Mouse (Mus musculus): ENCODE measurements around the gene Slc25a26.
"Not testable (repeated sequence)": the region's sequence is repeated elsewhere in the genome, so short reads cannot be mapped to it uniquely, and the experiment has no call there.

Slc25a26 gene

DNA sequence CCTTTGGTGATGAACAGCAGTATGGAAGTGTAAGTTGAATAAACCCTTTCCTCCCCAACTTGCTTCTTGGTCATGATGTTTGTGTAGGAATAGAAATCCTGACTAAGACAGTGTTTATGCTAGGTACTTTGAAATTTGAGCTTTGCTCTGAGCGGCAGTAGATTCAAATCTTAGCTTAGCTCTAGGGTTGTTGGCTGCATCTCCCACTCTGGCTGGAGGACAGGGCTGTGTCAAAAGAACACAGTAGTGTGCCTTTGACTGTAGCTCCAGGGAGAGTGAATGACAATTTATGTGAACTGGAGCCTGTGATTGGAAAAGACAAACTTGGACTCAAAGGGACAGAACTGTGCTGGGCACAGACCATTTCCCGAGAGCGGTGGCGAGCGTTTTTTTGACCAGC, 53.0 kb downstream of the Slc25a26 start:
- DNase-seq: no peak

GRCm38 (mm10) chr6:94558603-94559002, 58.5 kb downstream of the Slc25a26 start:
- DNase-seq: not testable (repeated sequence)

DNA sequence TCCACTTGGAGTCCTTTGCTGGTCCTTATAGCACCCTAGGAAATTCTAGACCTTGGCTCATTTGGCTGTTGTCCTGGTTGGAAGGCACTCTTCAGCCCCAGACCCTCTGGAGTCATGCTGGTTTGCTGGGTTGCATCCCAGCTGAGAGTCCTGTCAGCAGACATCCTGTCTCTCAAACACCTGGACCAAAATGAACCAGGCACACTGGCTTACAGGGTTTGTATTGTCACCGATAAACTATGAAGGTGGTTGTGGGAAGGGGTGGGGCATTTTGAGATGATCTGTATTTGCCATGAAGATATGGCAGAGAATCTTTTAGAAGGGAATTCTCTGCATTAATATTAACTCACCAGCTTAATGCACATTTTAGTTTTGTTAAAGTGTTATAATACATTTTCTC, 60.8 kb downstream of the Slc25a26 start:
- no peak for DNase-seq

DNA sequence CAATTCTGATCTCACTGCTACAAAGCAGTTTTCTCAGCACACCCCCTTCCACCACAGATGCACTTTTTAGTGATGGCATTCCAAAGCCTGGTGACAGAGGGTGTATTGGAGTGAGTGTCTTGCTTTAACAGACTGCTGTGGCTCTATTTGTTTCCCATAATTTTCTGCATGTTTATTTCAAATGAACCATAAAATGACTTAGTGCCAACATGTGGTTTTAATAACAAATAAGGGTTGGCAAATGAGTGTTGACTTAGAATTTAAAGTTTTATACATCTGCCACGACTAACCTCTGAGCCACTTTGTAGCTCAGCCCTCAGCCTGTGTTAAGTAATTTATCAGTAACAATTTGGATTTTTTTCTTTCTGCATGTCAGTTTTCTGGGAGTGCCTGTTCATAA, 61.2 kb downstream of the Slc25a26 start:
- no peak for DNase-seq

GRCm38 (mm10) chr6:94563203-94563940, 63.2 kb downstream of the Slc25a26 start:
- no peak for DNase-seq

DNA sequence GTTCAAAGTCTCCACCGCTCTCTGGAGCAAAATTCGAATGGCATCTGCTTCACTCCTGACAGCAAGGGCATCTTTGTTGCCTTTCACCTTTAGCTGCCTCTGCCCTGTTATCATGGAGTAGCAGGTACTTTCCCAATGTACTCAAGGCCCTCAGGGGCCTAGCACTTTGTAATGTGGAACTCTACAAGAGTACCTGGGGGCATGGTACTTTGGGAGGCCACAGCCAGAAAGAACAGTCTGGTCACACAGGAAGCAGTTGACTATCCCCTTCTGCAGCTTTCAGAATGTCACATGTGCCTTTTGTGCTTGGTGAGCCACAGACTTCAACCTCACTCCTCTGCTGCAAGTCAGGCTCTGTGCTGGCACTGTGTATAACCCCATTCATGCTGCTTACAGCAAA, 65.6 kb downstream of the Slc25a26 start:
- no peak for DNase-seq

DNA sequence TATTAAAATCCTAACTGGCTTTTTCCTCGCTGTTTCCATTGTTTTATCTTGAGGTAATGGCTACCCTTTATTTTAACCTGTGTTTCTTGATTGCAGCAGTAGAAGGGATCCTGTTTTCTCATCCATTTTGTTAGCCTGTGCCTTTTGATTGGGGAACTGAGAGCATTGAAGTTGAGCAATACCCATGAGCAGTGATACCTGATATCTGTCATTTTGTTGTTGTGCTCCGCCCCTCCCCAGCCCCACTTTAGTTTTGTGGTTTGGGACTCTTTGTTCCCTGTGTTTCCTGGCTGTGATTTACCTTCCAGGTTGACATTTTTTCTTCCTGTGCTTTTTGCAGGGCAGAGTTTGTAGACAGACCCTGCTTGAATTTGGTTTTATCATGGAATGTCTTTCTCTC, 67.9 kb downstream of the Slc25a26 start:
- DNase-seq: no peak

GRCm38 (mm10) chr6:94575526-94576166, 75.5 kb downstream of the Slc25a26 start:
- no peak for DNase-seq

- no peak for DNase-seq
Observed at GRCm38 (mm10) chr6:94577991-94578390, 77.9 kb downstream of the Slc25a26 start.

GRCm38 (mm10) chr6:94582055-94582454, 81.9 kb downstream of the Slc25a26 start:
- DNase-seq: no peak

- DNase-seq: no peak
Observed at GRCm38 (mm10) chr6:94584147-94584695, 84.1 kb downstream of the Slc25a26 start.

- DNase-seq: no peak
Observed at GRCm38 (mm10) chr6:94584976-94585375, 84.8 kb downstream of the Slc25a26 start.

DNA sequence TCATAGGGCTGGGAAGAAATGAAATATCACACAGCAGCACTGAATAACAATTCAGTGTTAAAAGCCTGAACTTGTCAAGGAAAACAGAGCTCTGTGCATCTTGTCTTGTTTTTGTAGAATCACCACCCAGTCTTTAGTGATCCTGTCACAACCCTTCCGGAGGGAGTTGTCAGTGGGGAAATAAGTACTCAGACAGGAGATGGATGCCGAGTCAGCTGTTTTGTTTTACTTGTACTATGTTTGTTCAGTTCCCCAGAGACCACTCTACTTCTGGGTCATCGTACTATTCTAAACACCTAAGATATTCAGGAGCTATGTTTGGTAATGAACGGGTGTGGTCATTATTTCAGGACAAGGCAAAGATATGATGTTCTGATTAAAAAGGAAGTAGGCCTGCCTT, 88.2 kb downstream of the Slc25a26 start:
- no peak for DNase-seq

- DNase-seq: no peak
Observed at GRCm38 (mm10) chr6:94592243-94592642, 92.1 kb downstream of the Slc25a26 start.

GRCm38 (mm10) chr6:94592710-94593109, 92.6 kb downstream of the Slc25a26 start:
- no peak for DNase-seq

DNA sequence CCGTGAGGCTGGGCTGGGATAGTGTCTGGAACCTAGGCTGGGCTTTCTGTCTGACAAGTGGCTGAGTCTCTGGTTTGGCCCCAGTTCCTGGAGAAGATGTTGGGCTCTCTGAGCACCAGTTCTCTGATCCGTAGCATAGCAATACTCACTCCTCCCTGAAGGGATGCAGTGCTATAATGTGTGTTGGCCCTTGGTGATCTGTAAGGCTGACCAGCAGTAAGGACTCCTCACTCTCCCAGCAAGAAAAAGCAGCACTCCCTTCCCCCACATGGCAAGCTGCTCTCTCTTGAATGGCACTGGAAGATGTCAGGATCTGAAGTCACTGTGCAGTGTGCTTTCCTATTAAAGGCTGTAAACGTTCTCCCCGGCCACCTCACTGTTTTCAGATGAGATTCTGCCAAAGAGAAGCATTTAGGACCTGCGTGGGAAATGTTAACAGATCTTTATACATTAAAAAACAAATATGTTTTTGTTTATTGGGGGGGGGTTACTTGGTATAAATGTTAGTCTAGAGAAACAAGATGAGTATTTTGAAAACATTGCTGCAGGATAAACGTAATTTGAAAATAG, 94.0 kb downstream of the Slc25a26 start:
- DNase-seq: no peak

DNA sequence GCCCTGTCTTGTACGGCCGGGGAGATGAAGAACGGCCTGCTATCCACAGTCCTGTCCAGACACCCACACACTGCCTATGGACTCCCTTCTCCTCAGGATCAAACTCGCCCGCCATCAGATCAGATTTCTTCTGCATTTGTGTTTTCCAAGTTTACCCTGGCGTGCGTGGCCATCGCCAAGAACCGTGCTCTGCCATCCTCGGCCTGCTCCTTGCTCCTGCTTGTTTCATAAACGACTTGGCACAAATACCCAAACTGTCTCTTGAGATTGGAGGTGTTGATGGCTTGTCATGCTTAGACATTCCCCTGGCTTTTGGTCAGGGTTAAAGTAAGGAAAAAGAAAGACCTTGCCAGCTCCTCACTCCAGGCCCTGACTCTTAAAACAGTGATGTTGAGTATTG, 94.6 kb downstream of the Slc25a26 start:
- no peak for DNase-seq

GRCm38 (mm10) chr6:94595206-94595605, 95.1 kb downstream of the Slc25a26 start:
- DNase-seq: no peak

- no peak for DNase-seq
Observed at GRCm38 (mm10) chr6:94596051-94596760, 96.1 kb downstream of the Slc25a26 start.

DNA sequence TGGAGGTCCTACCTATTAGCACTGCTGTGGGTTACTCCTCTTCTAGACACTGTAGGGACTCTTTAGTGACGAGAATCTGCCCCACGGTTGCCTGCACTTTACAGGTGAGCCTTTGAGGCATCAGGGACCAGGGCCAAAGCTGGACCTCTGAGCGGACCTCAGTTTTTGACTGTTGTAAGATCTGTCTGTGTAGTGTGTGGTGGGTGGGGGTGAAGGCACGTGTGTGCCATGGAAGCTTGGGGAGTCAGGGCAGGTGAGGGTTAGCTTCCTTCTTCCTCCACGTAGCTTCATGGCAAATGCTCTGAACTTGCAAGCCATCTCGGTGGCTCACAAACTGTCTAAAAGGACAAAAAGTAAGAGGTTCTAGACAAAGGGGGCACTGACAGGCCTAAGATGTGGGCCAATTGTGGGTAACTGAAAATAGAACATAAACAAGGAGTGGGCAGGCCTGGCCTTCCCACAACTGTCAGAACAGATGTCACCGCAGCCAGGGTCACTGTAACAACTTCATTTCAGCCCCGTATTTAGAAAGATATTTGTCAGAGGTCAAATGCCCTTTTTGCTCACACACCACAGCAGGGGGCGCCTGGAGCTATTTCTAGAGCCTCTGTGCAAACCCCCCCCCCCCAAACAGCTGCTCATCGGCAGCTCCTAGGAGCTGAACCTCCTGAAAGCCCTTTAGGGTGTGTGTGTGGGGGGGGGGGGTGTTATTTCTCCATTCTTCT, 96.8 kb downstream of the Slc25a26 start:
- DNase-seq: no peak

DNA sequence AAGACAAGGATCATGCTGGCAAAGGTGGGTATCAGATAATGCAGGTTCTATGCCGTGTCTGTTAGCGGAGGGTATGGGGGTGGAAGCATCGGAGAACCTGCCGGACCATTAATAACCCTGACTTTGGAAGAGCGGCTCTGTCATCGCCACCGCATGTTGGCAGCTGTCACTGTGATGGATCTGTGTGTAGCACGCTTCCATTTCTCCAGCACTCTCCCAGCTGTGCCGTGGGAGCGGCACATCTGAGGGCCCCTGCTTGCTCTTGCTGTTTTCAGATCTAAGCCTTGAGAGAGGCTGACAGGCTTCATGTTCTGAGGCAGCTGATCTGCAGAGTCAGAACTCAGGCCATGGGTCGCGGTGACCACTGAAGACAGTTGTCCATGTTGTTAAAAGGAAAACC, 98.3 kb downstream of the Slc25a26 start:
- DNase-seq: no peak

- DNase-seq: no peak
Observed at GRCm38 (mm10) chr6:94599016-94599415, 98.9 kb downstream of the Slc25a26 start.

- peak; percentile 43 to 65 for DNase-seq
Observed at GRCm38 (mm10) chr6:94601101-94601500, 101.0 kb downstream of the Slc25a26 start.

Measured in kidney, adult 8-10 months (tissue).